Mouse (Mus musculus) kidney, postnatal 14 days (tissue): Measurements from ENCODE around the gene Tpst2.

ENCODE experiments used
- DNase-seq: peaks from one replicate; pipeline ENCODE4 v3.0.0; 2022; ENCODE audit warnings: mixed read lengths

Tpst2 gene

GRCm38 (mm10) chr5:112282780-112283482 lies 6.4 kb downstream of the Tpst2 start:
- DNase-seq = peak; percentile 17

DNA sequence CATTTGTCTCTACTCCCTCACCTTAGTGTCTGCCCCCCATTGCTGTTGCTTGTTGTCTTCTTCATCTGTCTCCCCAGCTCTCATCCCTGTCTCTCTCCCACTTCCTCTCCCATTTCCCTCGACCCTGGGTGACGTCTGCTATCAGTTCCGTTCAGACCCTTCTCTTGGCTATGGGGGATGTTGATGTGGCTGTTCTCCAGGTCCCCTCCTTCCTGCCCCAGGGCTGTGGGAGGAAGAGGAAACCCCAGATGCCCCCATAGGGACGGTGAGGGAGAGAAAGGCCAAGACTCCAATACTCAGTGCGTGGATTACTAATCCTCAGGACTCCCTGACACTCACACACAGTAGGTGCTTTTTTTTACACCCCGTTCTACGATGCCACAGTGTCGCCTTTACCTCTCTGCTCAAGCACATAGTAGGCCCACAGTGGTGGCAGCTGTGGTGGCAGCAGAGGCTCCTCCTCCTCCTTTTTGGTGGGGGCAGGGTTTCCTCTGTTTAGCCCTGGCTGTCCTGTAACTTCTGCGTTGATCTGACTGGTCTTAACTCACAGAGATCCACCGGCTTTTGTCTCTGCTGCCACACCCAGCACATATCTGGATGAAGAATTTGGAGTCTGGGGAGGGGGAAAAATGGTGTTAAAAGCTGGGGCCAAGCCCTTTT lies 7.2 kb downstream of the Tpst2 start:
- peak; percentile 75 for DNase-seq

GRCm38 (mm10) chr5:112284203-112284582 lies 7.7 kb downstream of the Tpst2 start:
- DNase-seq = no peak

- DNase-seq = no peak
Observed at GRCm38 (mm10) chr5:112285548-112286085, 9.1 kb downstream of the Tpst2 start.

GRCm38 (mm10) chr5:112286608-112286983 lies 10.1 kb downstream of the Tpst2 start:
- no peak for DNase-seq

DNA sequence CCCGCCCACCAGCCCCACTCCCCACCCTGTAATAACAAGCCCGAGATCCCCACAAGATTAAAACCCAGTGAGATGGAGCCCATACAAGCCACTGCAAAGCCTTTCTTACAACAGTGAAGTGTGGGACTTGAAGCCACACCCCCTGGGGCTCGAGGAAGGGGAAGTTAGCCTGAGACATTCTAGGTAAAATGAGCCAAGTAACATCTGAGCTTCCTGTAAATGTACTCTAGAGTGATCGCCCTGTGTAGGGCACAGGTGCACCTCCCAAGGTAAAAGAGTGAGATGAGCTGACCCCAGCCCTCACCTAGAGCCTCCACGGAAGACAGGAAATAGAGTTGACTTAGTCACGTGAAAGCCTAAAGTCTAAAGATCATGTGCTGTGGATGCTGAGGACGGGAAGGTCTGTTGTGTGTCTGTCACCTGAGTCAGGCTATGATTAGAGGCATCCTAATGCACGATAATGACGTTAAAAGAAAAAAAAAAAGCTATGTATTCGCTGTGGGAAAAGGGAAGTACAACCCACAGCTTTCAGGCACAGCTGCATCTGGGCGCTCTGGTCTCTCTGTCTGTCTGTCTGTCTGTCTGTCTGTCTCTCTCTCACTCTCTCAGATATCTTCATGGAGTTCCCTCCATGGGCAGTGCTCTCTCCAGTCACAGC lies 10.6 kb downstream of the Tpst2 start:
- DNase-seq = no peak

DNA sequence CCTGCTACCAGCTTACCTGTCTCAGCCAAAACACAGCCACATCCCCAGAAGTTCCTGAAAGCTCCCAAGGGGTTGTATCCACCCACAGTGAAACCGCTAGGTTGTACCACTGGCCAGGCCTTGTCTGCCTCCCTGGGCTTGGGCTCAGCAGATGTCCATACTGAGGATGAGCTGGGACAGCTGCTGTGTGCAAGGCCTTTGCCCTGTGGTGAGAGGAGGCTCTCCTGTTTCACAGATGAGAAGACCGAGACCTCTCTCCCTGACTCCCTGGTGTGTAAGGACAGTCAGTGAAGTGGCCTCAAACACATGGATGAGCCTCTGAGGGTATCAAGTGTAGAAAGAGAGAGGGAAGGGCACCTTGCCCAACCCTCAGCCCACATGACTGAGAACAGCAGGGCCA lies 11.2 kb downstream of the Tpst2 start:
- no peak for DNase-seq

DNA sequence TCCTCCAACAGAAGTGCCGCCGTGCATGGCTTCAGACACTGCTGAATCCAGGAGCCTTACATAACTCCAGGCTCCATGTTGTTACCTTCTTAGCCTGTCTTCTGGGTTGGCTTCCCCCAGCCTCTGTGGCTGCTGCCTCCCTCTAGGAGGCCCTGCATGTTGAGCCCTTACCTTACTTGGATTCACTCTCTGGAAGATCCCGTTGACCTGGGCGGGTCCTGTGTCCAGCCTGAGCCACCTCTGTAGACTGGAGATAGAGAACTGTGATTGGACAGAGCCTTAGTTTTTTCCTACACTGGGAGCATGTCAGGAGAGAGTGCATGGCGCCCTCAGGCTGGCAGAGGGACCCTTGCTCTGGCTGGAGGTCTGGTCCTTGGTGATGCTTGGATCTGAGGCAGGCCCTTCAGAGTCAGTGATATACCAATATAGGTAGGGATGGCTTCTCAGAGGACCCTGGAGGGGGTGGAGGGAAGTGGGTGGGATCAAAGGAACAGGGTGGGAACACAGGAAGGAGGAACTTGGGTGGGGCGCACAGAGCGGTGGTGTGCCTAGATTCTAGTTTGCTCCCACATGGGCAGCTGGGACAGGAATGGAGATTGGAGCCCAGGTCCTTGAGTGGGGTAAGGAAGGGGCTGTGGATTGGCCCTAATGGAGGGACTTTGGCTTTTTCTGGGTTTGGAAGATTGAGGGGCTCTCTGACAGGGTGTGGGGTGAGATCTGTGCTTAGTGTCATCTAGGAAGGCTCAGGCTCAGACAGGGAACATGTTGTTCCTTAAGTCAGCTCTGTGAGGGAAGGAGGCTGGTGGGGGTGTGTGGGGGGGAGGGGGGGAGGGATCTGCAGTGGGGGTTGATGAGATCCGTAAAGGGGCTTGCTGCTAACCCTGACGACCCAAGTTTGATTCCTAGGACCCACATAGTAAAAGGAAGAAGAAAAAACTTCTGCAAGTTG lies 12.0 kb downstream of the Tpst2 start:
- DNase-seq = peak; percentile 53

GRCm38 (mm10) chr5:112289236-112289635 lies 12.7 kb downstream of the Tpst2 start:
- DNase-seq = peak; percentile 67

DNA sequence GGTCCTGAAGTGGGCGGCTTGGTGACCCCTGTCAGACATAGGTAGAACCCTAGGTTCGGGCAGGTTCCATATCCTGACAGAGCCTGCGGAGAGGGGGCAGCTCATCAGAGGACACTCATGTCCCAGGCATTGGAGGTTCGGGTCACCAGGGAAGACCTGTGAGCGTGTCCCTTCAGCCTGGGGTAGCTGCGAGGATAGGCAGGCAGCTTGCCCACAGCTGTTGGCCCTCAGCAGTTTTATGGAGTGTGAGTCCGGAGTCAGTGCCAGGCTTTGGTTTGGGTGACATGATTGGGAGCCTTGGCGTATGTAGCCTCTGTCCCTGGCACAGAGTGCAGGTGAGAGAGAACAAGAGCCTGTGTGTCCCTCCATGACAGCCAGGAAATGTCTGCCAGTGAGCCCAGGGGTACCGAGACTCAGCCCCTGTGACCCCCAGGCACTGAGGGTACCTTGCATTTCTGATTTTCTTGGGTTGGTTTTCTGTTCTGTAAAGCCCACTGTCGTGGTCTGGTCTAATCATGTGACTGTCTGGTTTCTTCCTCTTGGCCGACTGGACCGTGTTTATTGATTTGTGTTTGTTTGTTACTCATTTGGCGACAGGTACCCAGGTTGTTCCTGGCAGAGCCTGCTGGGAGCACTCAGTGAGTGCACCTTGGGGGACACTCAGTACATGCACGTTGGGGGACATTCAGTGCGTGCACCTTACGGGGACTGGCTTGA lies 13.5 kb downstream of the Tpst2 start:
- no peak for DNase-seq

GRCm38 (mm10) chr5:112290536-112290880 lies 14.0 kb downstream of the Tpst2 start:
- DNase-seq = no peak

DNA sequence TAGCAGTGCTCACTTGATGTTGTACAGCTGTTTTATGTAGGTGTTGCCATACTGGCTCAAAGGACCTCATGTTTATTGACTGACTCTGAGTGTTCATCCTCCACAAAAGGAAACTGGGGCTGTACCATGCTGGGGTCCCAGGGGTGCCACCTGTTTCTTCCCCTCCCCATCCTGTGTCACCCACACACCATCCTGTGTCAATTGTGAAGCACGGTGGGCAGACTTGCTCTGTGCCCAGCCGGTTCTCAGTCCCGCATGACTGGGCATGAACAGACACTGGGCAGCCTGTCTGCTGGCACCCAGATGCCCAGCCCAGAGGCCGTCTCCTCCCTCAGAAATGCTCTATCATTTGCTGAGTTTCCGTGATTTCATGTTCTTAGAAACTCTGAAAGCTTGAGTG lies 15.4 kb downstream of the Tpst2 start:
- no peak for DNase-seq

- DNase-seq = no peak
Observed at GRCm38 (mm10) chr5:112292343-112292980, 16.0 kb downstream of the Tpst2 start.

- DNase-seq = no peak
Observed at GRCm38 (mm10) chr5:112293800-112294199, 17.3 kb downstream of the Tpst2 start.

GRCm38 (mm10) chr5:112294696-112295095 lies 18.2 kb downstream of the Tpst2 start:
- no peak for DNase-seq

DNA sequence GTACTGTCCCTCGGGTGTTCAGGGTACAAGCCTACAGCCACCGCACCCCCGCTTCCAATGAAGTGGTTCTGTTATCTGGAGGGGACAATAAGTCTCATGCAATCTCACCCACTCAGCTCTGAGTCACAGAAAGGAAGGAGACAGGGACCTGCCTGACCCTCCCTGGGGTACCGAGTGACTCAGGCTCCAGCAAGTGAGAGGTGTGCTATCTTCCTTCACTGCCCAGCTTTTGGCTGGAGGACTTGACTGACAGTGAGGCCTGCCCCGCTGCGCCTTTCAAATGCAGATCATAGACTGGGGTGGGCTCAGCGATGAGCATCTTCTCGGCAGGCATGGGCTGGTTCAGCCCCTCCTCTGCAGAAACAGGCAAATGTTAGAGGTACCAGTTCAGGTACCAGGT lies 18.7 kb downstream of the Tpst2 start:
- DNase-seq = no peak

DNA sequence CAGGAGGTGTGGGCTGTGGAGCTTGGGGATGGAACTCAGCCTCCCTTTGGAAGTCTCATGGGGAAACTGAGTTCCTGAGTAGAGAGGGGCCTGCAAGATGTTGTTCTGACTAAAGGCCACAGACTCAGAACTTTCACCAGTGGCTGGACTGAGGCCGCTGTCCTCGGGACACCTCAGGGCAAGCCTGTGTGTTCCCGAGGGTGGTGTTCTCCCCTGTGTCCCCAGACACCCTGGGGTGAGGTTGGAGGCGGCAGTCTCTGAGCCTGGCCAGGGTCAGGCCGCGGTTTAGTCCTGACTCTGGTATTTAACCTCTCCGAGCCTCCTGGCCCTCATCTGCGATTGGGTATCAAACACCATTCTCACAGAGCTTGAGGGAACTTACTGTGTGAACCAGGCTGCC lies 19.1 kb downstream of the Tpst2 start:
- no peak for DNase-seq

DNA sequence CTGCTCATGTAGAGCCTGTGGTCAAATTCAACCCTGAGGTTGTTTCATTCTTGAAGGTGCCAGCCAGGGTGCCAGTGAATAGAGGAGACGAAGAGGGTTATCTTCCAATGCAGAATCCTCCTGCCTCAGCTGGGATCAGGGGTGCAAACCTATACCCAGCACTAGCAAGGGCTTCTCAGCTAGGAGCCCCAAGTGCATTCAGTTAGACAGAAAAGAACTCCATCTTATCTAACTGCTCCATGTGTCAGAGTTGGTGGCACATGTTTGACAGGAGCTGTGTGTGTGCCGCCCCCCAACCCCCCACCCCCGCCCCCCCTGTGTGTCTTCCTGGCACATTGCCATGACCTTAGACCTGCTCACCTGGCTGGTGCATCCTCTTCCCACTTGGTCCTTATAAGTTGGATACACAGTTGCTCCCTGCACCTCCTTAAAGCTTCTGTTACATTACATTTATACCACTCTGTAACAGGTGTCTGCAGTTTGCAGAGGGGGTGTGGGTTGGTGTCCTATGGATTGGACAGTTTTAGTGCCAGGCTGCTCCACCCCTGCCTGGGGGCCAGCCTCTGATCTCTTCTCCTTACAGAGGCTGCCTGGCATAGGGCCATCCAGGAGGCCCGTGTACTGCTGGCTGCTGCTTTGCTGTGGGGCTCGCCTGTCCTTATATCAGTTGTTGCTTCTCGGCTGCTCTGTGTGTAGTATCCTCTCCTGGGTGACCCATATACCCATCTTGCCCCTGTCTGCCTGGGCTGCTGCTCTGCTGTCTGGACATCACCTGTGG lies 20.1 kb downstream of the Tpst2 start:
- no peak for DNase-seq

DNA sequence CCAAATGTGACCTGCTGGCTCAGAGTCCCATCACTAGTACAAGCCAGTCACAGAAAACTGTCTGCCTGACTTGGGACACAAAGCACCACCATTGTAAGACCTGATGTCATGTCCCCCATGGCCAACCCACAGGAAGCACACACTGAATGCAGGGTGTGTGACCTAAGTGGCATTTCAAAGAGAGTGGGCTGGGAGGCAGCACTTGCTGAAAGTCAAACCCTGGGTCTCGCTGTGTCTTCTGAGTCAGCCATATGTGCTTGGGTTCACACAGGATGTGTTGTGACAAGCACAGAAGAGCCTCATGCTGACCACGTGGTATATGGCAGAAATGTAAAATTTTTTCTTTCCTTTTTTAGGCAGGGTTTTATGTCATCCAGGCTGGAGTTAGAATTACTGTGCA lies 20.8 kb downstream of the Tpst2 start:
- DNase-seq = no peak

DNA sequence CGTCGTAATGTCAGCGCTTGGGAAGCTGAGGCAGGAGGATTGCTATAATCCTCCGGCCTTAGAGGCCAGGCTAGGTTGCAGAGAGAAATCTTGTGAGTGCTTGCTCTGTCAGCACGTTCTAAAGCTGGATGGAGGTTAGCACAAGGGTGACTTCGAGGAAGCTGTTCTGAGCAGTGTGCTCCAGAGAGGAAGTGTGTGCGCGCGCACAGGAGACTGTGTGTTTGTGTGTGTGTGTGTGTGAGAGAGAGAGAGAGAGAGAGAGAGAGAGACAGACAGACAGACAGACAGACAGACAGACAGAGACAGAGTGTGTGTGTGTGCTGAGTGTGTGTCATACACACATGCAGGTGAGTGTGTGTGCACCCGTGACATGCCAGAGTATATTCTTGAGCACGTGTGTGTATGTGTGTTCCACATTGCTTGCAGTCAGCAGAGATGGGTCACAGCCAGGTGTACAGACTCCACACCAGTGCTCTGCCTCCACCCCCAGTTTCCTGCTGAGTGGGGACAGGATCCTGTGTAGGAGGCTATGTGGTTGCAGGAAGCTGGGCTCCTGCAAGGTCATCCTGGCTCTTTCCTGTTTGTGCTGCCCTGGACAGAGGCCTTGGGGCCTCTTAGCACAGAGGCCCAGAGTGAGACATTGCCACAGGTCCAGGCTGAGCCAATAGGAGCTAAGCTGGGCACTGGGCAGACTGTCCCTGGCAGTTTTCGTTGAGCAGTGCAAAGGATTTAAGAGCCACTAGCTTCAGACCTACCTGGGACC lies 21.9 kb downstream of the Tpst2 start:
- DNase-seq = peak; percentile 78
